Mouse (Mus musculus): ENCODE results near the gene Rabif. TPM values are rescaled to one million over a fixed set of nuclear protein-coding genes. Genes with fewer than 3 reads are reported as not detected.
A peak's percentile ranks its signal among the peaks of the same experiment; 100 is the strongest.

Gene Rabif
- total RNA-seq, 1 experiment from 2014 or later: 26.4 TPM

DNA sequence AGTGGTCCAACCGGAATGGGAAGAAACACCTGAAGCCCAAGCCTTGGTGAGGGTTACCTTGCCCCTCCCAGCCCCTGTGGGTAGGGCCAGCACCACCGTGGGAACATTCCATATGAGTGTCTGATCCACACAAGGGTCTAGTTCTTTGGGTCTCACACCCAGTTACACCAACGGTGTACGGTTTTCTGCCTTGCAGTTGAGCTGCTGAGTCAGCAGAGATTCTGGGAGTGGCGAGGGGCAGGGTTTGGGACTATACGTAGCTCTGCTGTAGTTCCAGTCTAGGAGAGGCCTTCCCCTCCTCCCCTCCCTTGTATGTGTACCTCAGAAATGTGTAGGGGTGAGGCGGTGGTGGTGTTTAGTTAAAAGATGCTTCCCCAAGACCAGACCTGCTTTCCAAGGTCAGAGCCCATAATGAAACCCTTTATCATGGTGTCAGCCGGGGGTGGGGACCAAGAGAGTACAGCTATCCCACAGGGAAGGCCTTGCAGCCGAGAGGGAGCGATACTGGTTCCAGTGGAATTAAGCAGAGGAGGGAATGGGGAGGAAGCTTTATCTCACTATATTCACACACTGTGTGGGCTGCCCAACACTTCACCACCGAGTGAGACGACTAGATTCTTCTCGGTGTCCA is 60.9 kb downstream of the Rabif start:
- DNase-seq: no peak

DNA sequence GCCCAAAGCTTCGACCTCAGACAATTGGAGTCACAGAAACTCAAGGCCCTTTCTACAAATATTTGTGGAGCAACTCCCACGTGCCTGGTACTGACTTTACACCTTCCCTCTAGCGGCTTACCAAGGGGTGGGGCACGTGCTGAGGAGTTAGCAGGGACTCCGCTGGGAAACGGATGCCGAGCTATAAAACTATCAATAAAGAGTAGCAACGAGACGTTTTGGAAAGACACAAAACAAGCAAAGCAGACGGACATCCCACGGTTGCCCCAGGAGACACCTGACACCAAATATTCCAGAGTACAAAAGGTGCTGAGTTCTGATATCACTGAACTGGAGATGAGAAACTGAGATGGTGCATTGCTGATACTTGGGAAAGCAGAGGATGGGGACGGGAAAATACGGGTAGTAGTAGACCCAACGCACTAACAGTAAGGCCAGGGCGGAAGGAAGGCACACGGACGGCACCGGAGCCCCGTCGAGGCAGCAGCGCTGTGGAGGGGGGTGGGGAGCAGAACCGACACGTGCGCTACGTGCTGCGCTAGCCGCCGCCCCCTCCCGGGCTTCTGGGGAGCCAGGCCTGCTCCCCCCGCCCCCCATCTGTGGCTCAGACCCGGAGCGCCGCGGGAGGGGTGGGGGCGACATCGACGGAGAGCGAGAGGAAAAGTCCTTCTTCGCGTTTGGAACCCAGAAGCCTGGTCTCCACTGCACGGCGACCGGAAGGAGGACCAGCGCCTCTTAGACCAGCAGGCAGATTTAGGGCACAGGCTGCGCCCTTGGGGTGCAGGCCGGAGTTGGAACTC is 61.6 kb downstream of the Rabif start:
- DNase-seq: peak; percentile 72

DNA sequence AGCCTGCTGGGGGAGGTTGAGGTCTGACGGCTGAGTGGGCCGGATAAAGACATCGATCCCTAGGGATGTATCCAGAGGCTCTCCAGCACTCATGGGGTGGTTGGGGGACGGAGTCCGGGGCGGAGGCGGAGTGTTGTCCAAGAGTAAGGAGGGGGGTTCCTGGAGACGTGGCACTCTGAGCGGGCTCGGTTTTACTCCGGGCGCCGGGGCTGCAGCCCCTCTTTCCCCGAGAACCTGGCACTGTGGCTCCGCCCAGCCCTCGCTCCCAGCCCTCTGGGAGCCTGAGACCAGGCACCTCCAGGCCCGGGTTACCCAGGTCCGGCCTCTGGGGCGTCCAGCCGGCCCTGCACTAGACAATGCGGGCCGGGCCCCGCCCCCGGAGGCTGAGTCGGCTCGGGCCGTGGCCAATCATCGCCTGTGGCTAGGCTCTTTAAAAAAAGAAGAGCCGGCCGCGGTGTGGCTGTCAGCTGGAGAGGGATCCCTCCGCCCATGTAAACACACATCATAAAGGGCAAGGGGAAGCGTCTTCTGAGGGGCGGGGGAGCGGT is 62.3 kb downstream of the Rabif start:
- peak; percentile 98 for DNase-seq

Other genes starting within 250 kb of the Rabif start
- not detected in 2 replicates for gene Myog, start 204.7 kb upstream of the Rabif start, total RNA-seq (2021)
- gene Ppfia4, start 161.7 kb upstream of the Rabif start, total RNA-seq (2021): 0.67 and 1.6 TPM in 2 replicates
- 39.7 and 50.9 TPM in 2 replicates for gene Tmem183a, start 132.7 kb upstream of the Rabif start, total RNA-seq (2021)
- gene 4933406M09Rik, start 108.7 kb upstream of the Rabif start, total RNA-seq (2021): not detected in 2 replicates
- 27.4 and 28.0 TPM in 2 replicates for gene Cyb5r1, start 89.1 kb upstream of the Rabif start, total RNA-seq (2021)
- 119 and 126 TPM in 2 replicates for gene Adipor1, start 79.3 kb upstream of the Rabif start, total RNA-seq (2021)
- gene Klhl12, start 39.1 kb upstream of the Rabif start, total RNA-seq (2021): 18.6 and 19.5 TPM in 2 replicates
- not detected in 2 replicates for gene Mgat4e, start 55.0 kb downstream of the Rabif start, total RNA-seq (2021)
- gene Kdm5b, start 65.5 kb downstream of the Rabif start, total RNA-seq (2021): 42.0 and 44.0 TPM in 2 replicates
- 0.59 and 2.7 TPM in 2 replicates for gene Syt2, start 152.0 kb downstream of the Rabif start, total RNA-seq (2021)